Mouse (Mus musculus): ENCODE data around the gene Dgcr6.
"Not testable (repeated sequence)": the region's sequence is repeated elsewhere in the genome, so short reads cannot be mapped to it uniquely, and the experiment has no call there.

GRCm38 (mm10) chr16:18016482-18016881, 36.2 kb upstream of the Dgcr6 start:
- not testable (repeated sequence) for TF ChIP-seq CTCF (IDR thresholded peaks at IDR 0.05; ENCODE audit: control insufficient read depth, insufficient read depth, insufficient replicate concordance, low read depth, low read length); POLR2A (IDR thresholded peaks at IDR 0.05; ENCODE audit: control insufficient read depth, low read depth, low read length)

Data from testis, adult 2 months (tissue).